Mouse (Mus musculus): ENCODE results near the gene Tmem259. TPM values are rescaled to one million over a fixed set of nuclear protein-coding genes. Genes with fewer than 3 reads are reported as not detected.
A peak's percentile ranks its signal among the peaks of the same experiment; 100 is the strongest.
"Not testable (repeated sequence)": the region's sequence is repeated elsewhere in the genome, so short reads cannot be mapped to it uniquely, and the experiment has no call there.

Gene Tmem259
- polyA plus RNA-seq, 1 experiment from 2014 or later: 7.0 TPM

DNA sequence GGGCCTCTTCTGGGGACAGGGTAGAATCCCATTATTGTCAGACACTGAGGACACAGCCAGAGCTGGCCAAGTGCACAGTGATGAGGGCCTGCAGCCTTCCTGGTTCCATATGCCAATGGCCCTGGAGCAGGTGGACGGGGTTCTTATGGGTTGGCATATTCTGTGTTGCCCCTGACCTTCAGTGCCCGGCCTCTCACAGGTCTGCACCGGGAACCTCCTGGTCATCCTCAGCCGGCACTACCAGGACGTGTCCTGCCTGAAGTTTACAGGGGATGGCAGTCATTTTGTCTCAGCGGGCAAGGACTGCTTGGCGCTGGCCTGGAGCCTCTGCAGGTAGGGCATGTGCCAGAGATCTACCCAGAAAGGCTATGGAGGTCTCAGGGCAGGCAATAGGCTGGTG, 19.4 kb downstream of the Tmem259 start:
- ATAC-seq: no peak
- Histone ChIP-seq H3K27ac (ENCODE audit: low read length) (no peak overlapping the region), H3K4me3 (ENCODE audit: low read length) (no peak overlapping the region), H3K4me2 (ENCODE audit: low read depth, low read length) (no peak overlapping the region), H3K36me3 (ENCODE audit: control insufficient read depth, insufficient read depth, low read length) (peaks cover 47% of the 10 kb centered on the region), H3K27me3 (replicated peaks; ENCODE audit: control insufficient read depth, insufficient read depth, low read length) (no peaks in the 10 kb centered on the region), H3K9ac (ENCODE audit: low read depth, low read length) (no peak overlapping the region), H3K9me3 (ENCODE audit: control insufficient read depth, low read length) (no peaks in the 10 kb centered on the region), H3K4me1 (ENCODE audit: control insufficient read depth, insufficient read depth, low read length) (peaks cover 7% of the 10 kb centered on the region; the same call in 1 of the 2 replicates)
- 92% methylated on average over 7 of the region's 7 CpGs for WGBS

- peaks cover 12% of the 10 kb centered on the region; the same call in 1 of the 2 replicates for H3K4me1 ChIP-seq (ENCODE audit: control insufficient read depth, insufficient read depth, low read length)
- no peaks in the 10 kb centered on the region for H3K9me3 ChIP-seq (ENCODE audit: control insufficient read depth, low read length)
- no peaks in the 10 kb centered on the region for H3K27me3 ChIP-seq (replicated peaks; ENCODE audit: control insufficient read depth, insufficient read depth, low read length)
- ATAC-seq: no peak
- peak overlapping the region; percentile 92 for H3K9ac ChIP-seq (ENCODE audit: low read depth, low read length)
- H3K4me3 ChIP-seq (ENCODE audit: low read length): peak overlapping the region; percentile 98
- H3K36me3 ChIP-seq (ENCODE audit: control insufficient read depth, insufficient read depth, low read length): peaks cover 26% of the 10 kb centered on the region
- peak overlapping the region; percentile 75 for H3K27ac ChIP-seq (ENCODE audit: low read length)
- peak overlapping the region; percentile 71 for H3K4me2 ChIP-seq (ENCODE audit: low read depth, low read length)
- WGBS: 10% methylated on average over 10 of the region's 10 CpGs
These were observed 23.3 kb downstream of the Tmem259 start for GRCm38 (mm10) chr10:79960671-79961294.

DNA sequence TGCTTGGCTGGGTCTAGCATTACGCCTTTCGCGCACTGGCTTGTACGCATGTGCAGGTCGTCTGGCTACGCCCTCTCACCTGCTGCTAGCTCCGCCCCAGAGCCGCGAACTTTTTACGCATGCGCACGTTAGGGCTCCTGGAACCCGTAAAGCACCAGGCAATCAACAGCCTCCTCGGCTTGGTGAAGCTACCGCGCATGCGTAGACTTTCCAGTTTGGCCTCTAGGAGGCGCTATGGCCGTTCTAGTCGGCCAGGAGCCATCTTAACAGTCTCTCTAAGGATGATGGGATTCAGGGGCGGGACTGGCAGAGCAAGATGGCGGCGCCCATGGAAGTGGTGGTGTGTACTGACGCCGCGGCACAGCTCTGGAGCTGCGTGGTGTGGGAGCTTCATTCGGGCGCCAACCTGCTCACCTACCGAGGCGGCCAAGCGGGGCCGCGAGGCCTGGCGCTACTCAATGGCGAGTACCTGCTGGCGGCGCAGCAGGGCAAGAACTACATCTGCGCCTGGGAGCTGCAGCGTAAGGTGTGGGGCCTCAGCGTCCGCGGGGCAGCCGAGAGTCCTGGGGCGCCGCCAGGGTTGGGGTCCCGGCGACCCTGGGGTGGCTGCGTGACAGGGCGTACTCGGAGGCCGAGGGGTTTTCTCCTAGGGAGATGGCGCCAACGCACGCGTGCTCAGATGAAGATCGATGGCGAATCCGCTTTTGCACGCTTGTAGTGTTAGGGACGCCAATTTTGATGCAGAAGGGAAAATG, 24.1 kb downstream of the Tmem259 start, which contains the start of gene Wdr18:
Gene Wdr18 (plus strand): TSS at position 306 of the 755 bp plus-strand sequence.
- no peaks in the 10 kb centered on the region for H3K27me3 ChIP-seq (replicated peaks; ENCODE audit: control insufficient read depth, insufficient read depth, low read length)
- under 1% methylated on average over 61 of the region's 61 CpGs for WGBS
- ATAC-seq: peak; percentile 94
- no peaks in the 10 kb centered on the region for H3K9me3 ChIP-seq (ENCODE audit: control insufficient read depth, low read length)
- peak within 1 kb of the TSS; percentile 75 for H3K27ac ChIP-seq (ENCODE audit: low read length)
- peak within 1 kb of the TSS; percentile 71 for H3K4me2 ChIP-seq (ENCODE audit: low read depth, low read length)
- H3K4me3 ChIP-seq (ENCODE audit: low read length): peak within 1 kb of the TSS; percentile 98
- H3K9ac ChIP-seq (ENCODE audit: low read depth, low read length): peak within 1 kb of the TSS; percentile 92
- peaks cover 18% of the 10 kb centered on the region for H3K36me3 ChIP-seq (ENCODE audit: control insufficient read depth, insufficient read depth, low read length)
- H3K4me1 ChIP-seq (ENCODE audit: control insufficient read depth, insufficient read depth, low read length): peaks cover 12% of the 10 kb centered on the region; the same call in 1 of the 2 replicates

DNA sequence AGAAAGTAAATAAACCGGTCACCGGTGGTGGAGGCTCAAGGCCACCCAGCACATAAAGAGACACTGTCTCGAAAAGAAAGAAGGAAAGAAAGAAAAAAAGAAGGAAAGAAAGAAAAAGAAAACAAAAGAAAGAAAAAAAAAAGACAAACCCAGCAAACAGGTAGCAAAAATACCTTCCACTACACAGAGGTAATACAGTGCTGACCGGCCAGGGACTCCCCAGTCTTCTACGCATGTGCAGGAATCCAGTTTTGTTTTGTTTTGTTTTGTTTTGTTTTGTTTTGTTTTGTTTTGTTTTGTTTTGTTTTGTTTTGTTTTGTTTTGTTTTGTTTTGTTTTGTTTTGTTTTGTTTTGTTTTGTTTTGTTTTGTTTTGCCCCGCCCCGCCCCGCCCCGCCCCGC, 24.7 kb downstream of the Tmem259 start:
- H3K27ac ChIP-seq (ENCODE audit: low read length); H3K27me3 ChIP-seq (replicated peaks; ENCODE audit: control insufficient read depth, insufficient read depth, low read length); H3K9me3 ChIP-seq (ENCODE audit: control insufficient read depth, low read length); H3K9ac ChIP-seq (ENCODE audit: low read depth, low read length): not testable (repeated sequence)
- peaks cover 12% of the 10 kb centered on the region; the same call in 1 of the 2 replicates for H3K36me3 ChIP-seq (ENCODE audit: control insufficient read depth, insufficient read depth, low read length)
- H3K4me3 ChIP-seq (ENCODE audit: low read length): peak overlapping the region; percentile 98
- ATAC-seq: peak; percentile 38; the same call in 1 of the 2 replicates
- peaks cover 12% of the 10 kb centered on the region; the same call in 1 of the 2 replicates for H3K4me1 ChIP-seq (ENCODE audit: control insufficient read depth, insufficient read depth, low read length)
- 28% methylated on average over 10 of the region's 10 CpGs for WGBS
- 0 out of 2 replicates have a peak overlapping the region, but pooled peaks have one; percentile 71 for H3K4me2 ChIP-seq (ENCODE audit: low read depth, low read length)

- no peaks in the 10 kb centered on the region for H3K9me3 ChIP-seq (ENCODE audit: control insufficient read depth, low read length)
- ATAC-seq: peak; percentile 21; the same call in 1 of the 2 replicates
- peaks cover 12% of the 10 kb centered on the region; the same call in 1 of the 2 replicates for H3K4me1 ChIP-seq (ENCODE audit: control insufficient read depth, insufficient read depth, low read length)
- H3K4me2 ChIP-seq (ENCODE audit: low read depth, low read length): peak overlapping the region; percentile 43
- H3K27me3 ChIP-seq (replicated peaks; ENCODE audit: control insufficient read depth, insufficient read depth, low read length): no peaks in the 10 kb centered on the region
- 0 out of 2 replicates have a peak overlapping the region, but pooled peaks have one; percentile 51 for H3K27ac ChIP-seq (ENCODE audit: low read length)
- 9% methylated on average over 21 of the region's 21 CpGs for WGBS
- H3K4me3 ChIP-seq (ENCODE audit: low read length): peak overlapping the region; percentile 29; the same call in 1 of the 2 replicates
- peaks cover 13% of the 10 kb centered on the region; the same call in 1 of the 2 replicates for H3K36me3 ChIP-seq (ENCODE audit: control insufficient read depth, insufficient read depth, low read length)
- peak overlapping the region; percentile 59 for H3K9ac ChIP-seq (ENCODE audit: low read depth, low read length)
These were observed 25.9 kb downstream of the Tmem259 start for GRCm38 (mm10) chr10:79958140-79958816.

- no peaks in the 10 kb centered on the region for H3K9me3 ChIP-seq (ENCODE audit: control insufficient read depth, low read length)
- H3K9ac ChIP-seq (ENCODE audit: low read depth, low read length): peak overlapping the region; percentile 19; the same call in 1 of the 2 replicates
- no peak overlapping the region for H3K27ac ChIP-seq (ENCODE audit: low read length)
- no peak for ATAC-seq
- H3K36me3 ChIP-seq (ENCODE audit: control insufficient read depth, insufficient read depth, low read length): peaks cover 5% of the 10 kb centered on the region
- H3K4me3 ChIP-seq (ENCODE audit: low read length): no peak overlapping the region
- H3K27me3 ChIP-seq (replicated peaks; ENCODE audit: control insufficient read depth, insufficient read depth, low read length): no peaks in the 10 kb centered on the region
- 30% methylated on average over 4 of the region's 4 CpGs for WGBS
- no peak overlapping the region for H3K4me2 ChIP-seq (ENCODE audit: low read depth, low read length)
- H3K4me1 ChIP-seq (ENCODE audit: control insufficient read depth, insufficient read depth, low read length): peaks cover 12% of the 10 kb centered on the region; the same call in 1 of the 2 replicates
These were observed 27.4 kb downstream of the Tmem259 start for GRCm38 (mm10) chr10:79956643-79957154.

DNA sequence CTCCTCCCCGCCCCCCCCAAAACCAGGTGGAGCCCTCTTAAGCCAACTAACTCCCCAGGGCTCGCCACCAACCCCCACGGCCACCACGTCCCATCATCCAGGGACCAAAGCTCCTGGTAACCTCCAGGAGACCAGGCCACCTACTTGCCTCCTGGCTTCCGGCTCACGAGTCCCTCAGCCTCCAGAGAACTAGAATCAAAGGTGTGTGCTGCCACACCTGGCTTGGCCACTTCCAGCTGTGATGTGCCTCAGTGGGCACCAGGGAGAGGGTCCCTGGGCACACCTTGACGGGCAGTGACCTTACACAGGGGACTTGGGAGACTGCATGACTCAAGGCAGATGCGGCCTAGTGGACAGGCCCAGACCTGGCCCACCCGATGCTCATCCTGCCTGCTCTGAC, 28.4 kb downstream of the Tmem259 start:
- no peak overlapping the region for H3K4me3 ChIP-seq (ENCODE audit: low read length)
- 78% methylated on average over 9 of the region's 9 CpGs for WGBS
- H3K36me3 ChIP-seq (ENCODE audit: control insufficient read depth, insufficient read depth, low read length): peaks cover 15% of the 10 kb centered on the region
- no peak overlapping the region for H3K4me2 ChIP-seq (ENCODE audit: low read depth, low read length)
- no peak for ATAC-seq
- H3K9ac ChIP-seq (ENCODE audit: low read depth, low read length): no peak overlapping the region
- H3K4me1 ChIP-seq (ENCODE audit: control insufficient read depth, insufficient read depth, low read length): peaks cover 7% of the 10 kb centered on the region; the same call in 1 of the 2 replicates
- H3K9me3 ChIP-seq (ENCODE audit: control insufficient read depth, low read length): no peaks in the 10 kb centered on the region
- H3K27me3 ChIP-seq (replicated peaks; ENCODE audit: control insufficient read depth, insufficient read depth, low read length): no peaks in the 10 kb centered on the region
- no peak overlapping the region for H3K27ac ChIP-seq (ENCODE audit: low read length)

- Histone ChIP-seq H3K27ac (ENCODE audit: low read length) (no peak overlapping the region), H3K27me3 (replicated peaks; ENCODE audit: control insufficient read depth, insufficient read depth, low read length) (no peaks in the 10 kb centered on the region), H3K4me2 (ENCODE audit: low read depth, low read length) (no peak overlapping the region), H3K4me3 (ENCODE audit: low read length) (no peak overlapping the region), H3K36me3 (ENCODE audit: control insufficient read depth, insufficient read depth, low read length) (peaks cover 22% of the 10 kb centered on the region), H3K9ac (ENCODE audit: low read depth, low read length) (no peak overlapping the region), H3K9me3 (ENCODE audit: control insufficient read depth, low read length) (no peaks in the 10 kb centered on the region), H3K4me1 (ENCODE audit: control insufficient read depth, insufficient read depth, low read length) (peaks cover 5% of the 10 kb centered on the region; the same call in 1 of the 2 replicates)
- ATAC-seq: no peak
- 86% methylated on average over 6 of the region's 6 CpGs for WGBS
These were observed 30.2 kb downstream of the Tmem259 start for GRCm38 (mm10) chr10:79953946-79954345.

DNA sequence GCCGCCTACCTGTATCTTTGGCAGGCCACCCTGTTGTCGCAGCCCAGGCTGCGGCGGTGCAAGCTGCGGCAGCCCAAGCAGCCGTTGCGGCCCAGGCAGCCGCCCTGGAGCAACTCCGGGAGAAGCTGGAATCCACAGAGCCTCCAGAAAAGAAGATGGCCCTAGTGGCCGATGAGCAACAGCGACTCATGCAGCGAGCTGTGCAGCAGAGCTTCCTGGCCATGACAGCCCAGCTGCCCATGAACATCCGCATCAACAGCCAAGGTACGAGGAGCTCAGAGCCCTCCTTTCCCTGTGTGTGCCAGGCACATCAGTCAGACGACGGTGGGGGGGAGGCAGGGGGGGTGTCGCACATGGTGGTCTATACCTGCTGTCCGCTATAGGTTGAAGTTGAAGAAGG, 33.5 kb downstream of the Tmem259 start:
- no peak overlapping the region for H3K27ac ChIP-seq (ENCODE audit: low read length)
- no peaks in the 10 kb centered on the region for H3K9me3 ChIP-seq (ENCODE audit: control insufficient read depth, low read length)
- WGBS: 81% methylated on average over 18 of the region's 18 CpGs
- H3K4me2 ChIP-seq (ENCODE audit: low read depth, low read length): no peak overlapping the region
- no peak for ATAC-seq
- no peaks in the 10 kb centered on the region for H3K27me3 ChIP-seq (replicated peaks; ENCODE audit: control insufficient read depth, insufficient read depth, low read length)
- peaks cover 22% of the 10 kb centered on the region for H3K36me3 ChIP-seq (ENCODE audit: control insufficient read depth, insufficient read depth, low read length)
- no peak overlapping the region for H3K9ac ChIP-seq (ENCODE audit: low read depth, low read length)
- H3K4me3 ChIP-seq (ENCODE audit: low read length): no peak overlapping the region
- peaks cover 19% of the 10 kb centered on the region for H3K4me1 ChIP-seq (ENCODE audit: control insufficient read depth, insufficient read depth, low read length)

All from intestine, embryonic 16.5 days (tissue).